Mouse (Mus musculus) embryonic facial prominence, embryonic 14.5 days (tissue): Measurements from ENCODE around the gene Wbp11. TPM values are rescaled to one million over a fixed set of nuclear protein-coding genes. Genes with fewer than 3 reads are reported as not detected.
A peak's percentile ranks its signal among the peaks of the same experiment; 100 is the strongest.
"Not testable (repeated sequence)": the region's sequence is repeated elsewhere in the genome, so short reads cannot be mapped to it uniquely, and the experiment has no call there.

Experiments
- ATAC-seq: fragments of 200-750 bp; cut with Nextera tagmentation; 2 replicates; pipeline ENCODE4 v1.8.0; 2017; ENCODE audit warnings: low read depth, moderate number of reproducible peaks, moderate TSS enrichment
- DNase-seq: peaks from one replicate; pipeline ENCODE4 v3.0.0-alpha.2; 2015; ENCODE audit warnings: low spot score
- H3K27ac ChIP-seq: fragments of 300-500 bp; sonication (generic); replicated peaks from 2 replicates; pipeline ENCODE4 v1.5.1; 2014; ENCODE audit warnings: low read depth, mild to moderate bottlenecking, low read length, moderate library complexity
- H3K27me3 ChIP-seq: fragments of 300-500 bp; sonication (generic); replicated peaks from 2 replicates; pipeline ENCODE4 v1.6.1; 2014; ENCODE audit warnings: low read length; ENCODE audit not compliant: control insufficient read depth, insufficient read depth
- H3K36me3 ChIP-seq: fragments of 300-500 bp; sonication (generic); 2 replicates; pipeline ENCODE4 v1.6.1; 2014; ENCODE audit warnings: low read length, mixed read lengths; ENCODE audit not compliant: control insufficient read depth, insufficient read depth
- H3K4me1 ChIP-seq: fragments of 300-500 bp; sonication (generic); 2 replicates; pipeline ENCODE4 v1.6.1; 2014; ENCODE audit warnings: antibody characterized with exemption, low read length; ENCODE audit not compliant: control insufficient read depth, insufficient read depth
- H3K4me2 ChIP-seq: fragments of 300-500 bp; sonication (generic); 2 replicates; pipeline ENCODE4 v1.6.1; 2014; ENCODE audit warnings: low read depth, mild to moderate bottlenecking, low read length, moderate library complexity, mixed read lengths
- H3K4me3 ChIP-seq: fragments of 300-500 bp; sonication (generic); 2 replicates; pipeline ENCODE4 v1.5.1; 2014; ENCODE audit warnings: low read depth, mild to moderate bottlenecking, low read length
- H3K9ac ChIP-seq: fragments of 300-500 bp; sonication (generic); 2 replicates; pipeline ENCODE4 v1.6.1; 2014; ENCODE audit warnings: low read depth, mild to moderate bottlenecking, low read length, moderate library complexity, mixed read lengths
- H3K9me3 ChIP-seq: fragments of 300-500 bp; sonication (generic); 2 replicates; pipeline ENCODE4 v1.6.1; 2016; ENCODE audit warnings: low read length; ENCODE audit not compliant: control insufficient read depth
- WGBS: fragments of 180-500 bp; shearing (Covaris S2); extraction: QIAGEN DNeasy Blood & Tissue Kit; methylation state at CpG from one replicate; pipeline ENCODE4 v1.1.7; 2014; 5-methylcytosine and 5-hydroxymethylcytosine counted together
- polyA plus RNA-seq: library from polyadenylated mRNA; unstranded; fragments of >200 nt; fragmentation: Nextera tagmentation; extraction: Ambion mirVana; gene quantifications from 2 replicates; pipeline ENCODE4 v1.2.1, GENCODE M21; 2014

The Wbp11 gene
- polyA plus RNA-seq, 1 experiment from 2014 or later, result 94.7 TPM

GRCm38 (mm10) chr6:136804705-136805408, 23.2 kb downstream of the Wbp11 start:
- H3K4me1 ChIP-seq, result peaks cover 26% of the 10 kb centered on the region
- H3K9ac ChIP-seq, result peak overlapping the region; percentile 93
- H3K4me3 ChIP-seq, result peak overlapping the region; percentile 67
- no peaks in the 10 kb centered on the region for H3K27me3 ChIP-seq
- no peak for ATAC-seq
- peak overlapping the region; percentile 78 for H3K4me2 ChIP-seq
- peak; percentile 45 for DNase-seq
- no peaks in the 10 kb centered on the region for H3K9me3 ChIP-seq
- 28% methylated on average over 9 of the region's 9 CpGs for WGBS
- H3K27ac ChIP-seq, result peak overlapping the region; percentile 100
- no peaks in the 10 kb centered on the region for H3K36me3 ChIP-seq

GRCm38 (mm10) chr6:136803739-136804633, 24.0 kb downstream of the Wbp11 start, which contains the start of gene Hist4h4:
Gene Hist4h4 (minus strand): TSS chr6:136804415.
- DNase-seq, result peak; percentile 97
- peak within 1 kb of the TSS; percentile 78 for H3K4me2 ChIP-seq
- under 1% methylated on average over 50 of the region's 50 CpGs for WGBS
- H3K9ac ChIP-seq, result peak within 1 kb of the TSS; percentile 93
- no peaks in the 10 kb centered on the region for H3K27me3 ChIP-seq
- no peaks in the 10 kb centered on the region for H3K36me3 ChIP-seq
- peaks cover 18% of the 10 kb centered on the region for H3K4me1 ChIP-seq
- peak within 1 kb of the TSS; percentile 100 for H3K27ac ChIP-seq
- peak within 1 kb of the TSS; percentile 67 for H3K4me3 ChIP-seq
- peak; percentile 80 for ATAC-seq
- H3K9me3 ChIP-seq, result no peaks in the 10 kb centered on the region

DNA sequence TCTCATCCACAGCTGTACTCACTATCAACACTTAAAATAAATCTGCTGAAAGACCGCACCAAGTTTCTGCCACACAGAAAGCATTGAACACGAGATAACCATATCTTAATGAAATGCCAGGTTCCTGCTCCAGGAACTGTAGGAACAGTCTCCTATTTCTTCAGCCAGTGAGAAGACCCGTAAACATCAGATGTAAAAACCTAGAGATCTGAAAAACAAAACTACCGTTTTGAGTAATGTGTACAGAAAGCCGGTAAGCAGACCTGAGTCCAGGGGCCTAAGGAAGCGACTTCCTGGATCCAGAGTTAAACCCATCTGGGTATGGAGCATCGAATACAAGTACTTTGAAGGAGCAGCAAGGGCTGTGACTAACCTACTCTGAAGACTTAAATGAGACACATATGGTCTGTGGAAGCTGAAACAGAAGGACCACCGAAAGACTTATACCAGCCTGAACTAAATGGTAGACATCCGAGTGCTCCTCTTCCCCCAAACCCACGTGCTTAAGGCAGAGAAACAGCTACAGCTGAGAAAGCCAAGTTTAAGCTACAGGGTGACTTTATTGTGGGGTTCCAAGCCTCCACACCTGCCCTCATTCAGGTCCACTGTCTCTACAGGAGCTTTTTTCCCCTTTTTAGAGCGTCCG, 24.8 kb downstream of the Wbp11 start:
- peak overlapping the region; percentile 78 for H3K4me2 ChIP-seq
- H3K4me1 ChIP-seq, result peaks cover 14% of the 10 kb centered on the region
- peak overlapping the region; percentile 67 for H3K4me3 ChIP-seq
- no peaks in the 10 kb centered on the region for H3K27me3 ChIP-seq
- peak overlapping the region; percentile 100 for H3K27ac ChIP-seq
- no peak for DNase-seq
- H3K9ac ChIP-seq, result peak overlapping the region; percentile 93
- 16% methylated on average over 12 of the region's 12 CpGs for WGBS
- H3K36me3 ChIP-seq, result no peaks in the 10 kb centered on the region
- no peaks in the 10 kb centered on the region for H3K9me3 ChIP-seq
- ATAC-seq, result no peak

DNA sequence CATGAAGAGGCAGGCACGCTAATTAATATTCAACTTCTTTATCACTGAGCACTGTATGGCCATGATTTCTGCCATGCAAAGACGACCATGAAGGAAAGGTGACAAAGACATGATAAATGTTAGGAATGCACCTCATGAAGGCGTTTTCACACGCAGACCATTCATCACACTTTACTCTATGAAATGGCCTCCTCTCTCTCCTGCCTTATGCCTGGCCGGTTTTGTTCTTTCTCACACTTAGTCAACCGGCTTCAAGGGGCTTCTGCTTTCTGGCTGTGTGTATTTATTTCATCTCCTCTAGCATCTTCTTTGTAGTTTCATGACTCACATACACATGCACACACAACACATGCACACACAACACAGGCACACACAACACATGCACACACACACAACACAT, 26.8 kb downstream of the Wbp11 start:
- ATAC-seq (no peak), DNase-seq (no peak)
- Histone ChIP-seq H3K36me3 (no peaks in the 10 kb centered on the region), H3K9me3 (no peaks in the 10 kb centered on the region), H3K4me3 (no peak overlapping the region), H3K4me2 (no peak overlapping the region), H3K4me1 (peaks cover 14% of the 10 kb centered on the region), H3K9ac (no peak overlapping the region), H3K27me3 (no peaks in the 10 kb centered on the region), H3K27ac (no peak overlapping the region)
- 87% methylated on average over 6 of the region's 6 CpGs for WGBS

DNA sequence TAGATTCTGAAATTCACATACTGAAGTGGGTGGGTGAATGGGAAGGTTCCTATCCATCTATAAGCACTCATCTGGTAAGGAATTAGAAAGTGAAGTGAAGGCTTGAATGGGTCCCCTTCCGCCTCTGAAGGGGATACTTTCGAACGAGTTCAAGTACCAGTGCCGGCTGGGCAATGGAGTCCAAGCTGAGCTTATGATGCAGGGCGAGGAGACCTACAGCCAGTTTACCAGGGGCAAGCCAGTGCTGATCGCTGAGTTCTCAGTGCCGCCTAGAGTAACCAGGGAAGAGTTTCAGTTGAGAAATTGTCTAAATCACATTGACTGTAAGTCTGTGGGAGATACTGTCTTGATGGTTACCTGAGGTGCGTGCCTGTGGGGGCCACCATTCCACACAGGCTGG, 27.3 kb downstream of the Wbp11 start:
- Histone ChIP-seq H3K36me3 (no peaks in the 10 kb centered on the region), H3K27ac (no peak overlapping the region), H3K4me1 (peaks cover 14% of the 10 kb centered on the region), H3K27me3 (0 out of 2 replicates have a peak, but pooled peaks cover 2% of the 10 kb centered on the region), H3K9me3 (no peaks in the 10 kb centered on the region), H3K9ac (no peak overlapping the region), H3K4me3 (no peak overlapping the region), H3K4me2 (no peak overlapping the region)
- 82% methylated on average over 8 of the region's 8 CpGs for WGBS
- ATAC-seq, result no peak
- DNase-seq, result no peak

- not testable (repeated sequence) for H3K4me3 ChIP-seq, H3K36me3 ChIP-seq, H3K9me3 ChIP-seq, H3K9ac ChIP-seq, DNase-seq, H3K27me3 ChIP-seq, ATAC-seq, H3K27ac ChIP-seq, H3K4me2 ChIP-seq
- 77% methylated on average over 3 of the region's 3 CpGs for WGBS
- H3K4me1 ChIP-seq, result peaks cover 10% of the 10 kb centered on the region
Measured at GRCm38 (mm10) chr6:136797874-136798693, 29.9 kb downstream of the Wbp11 start.

DNA sequence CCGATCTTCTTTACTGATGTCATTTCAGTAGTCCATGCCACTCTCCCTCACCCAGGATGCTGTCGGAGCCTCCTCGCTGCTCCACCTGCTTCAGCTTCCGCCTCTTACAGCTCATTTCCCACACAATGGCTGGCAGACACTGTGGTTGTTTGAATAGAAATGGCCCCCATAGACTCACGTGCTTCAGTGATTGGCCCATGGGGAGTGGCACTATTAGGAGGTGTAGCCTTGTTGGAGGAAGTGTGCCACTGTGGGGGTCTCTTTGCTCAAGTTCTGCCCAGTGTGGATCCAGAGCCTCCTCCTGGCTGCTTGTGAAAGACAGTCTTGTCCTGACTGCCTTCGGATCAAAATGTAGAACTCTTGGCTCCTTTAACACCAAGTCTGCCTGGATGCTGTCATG, 32.2 kb downstream of the Wbp11 start:
- WGBS, result 60% methylated on average over 6 of the region's 6 CpGs
- H3K27ac ChIP-seq, result no peak overlapping the region
- no peak for ATAC-seq
- peaks cover 14% of the 10 kb centered on the region; the same call in 1 of the 2 replicates for H3K27me3 ChIP-seq
- H3K36me3 ChIP-seq, result no peaks in the 10 kb centered on the region
- H3K4me3 ChIP-seq, result no peak overlapping the region
- no peak overlapping the region for H3K4me2 ChIP-seq
- no peak overlapping the region for H3K9ac ChIP-seq
- no peak for DNase-seq
- no peaks in the 10 kb centered on the region for H3K9me3 ChIP-seq
- H3K4me1 ChIP-seq, result peaks cover 9% of the 10 kb centered on the region

- ATAC-seq (no peak), DNase-seq (no peak)
- Histone ChIP-seq H3K4me1 (peaks cover 9% of the 10 kb centered on the region), H3K4me3 (no peak overlapping the region), H3K4me2 (no peak overlapping the region), H3K9ac (no peak overlapping the region), H3K9me3 (no peaks in the 10 kb centered on the region), H3K27me3 (peaks cover 14% of the 10 kb centered on the region; the same call in 1 of the 2 replicates), H3K27ac (no peak overlapping the region), H3K36me3 (no peaks in the 10 kb centered on the region)
- 39% methylated on average over 1 of the region's 1 CpGs for WGBS
Measured at GRCm38 (mm10) chr6:136795110-136795509, 32.9 kb downstream of the Wbp11 start.
